Mouse (Mus musculus): ENCODE data around the gene Ipcef1.

Ipcef1 gene

DNA sequence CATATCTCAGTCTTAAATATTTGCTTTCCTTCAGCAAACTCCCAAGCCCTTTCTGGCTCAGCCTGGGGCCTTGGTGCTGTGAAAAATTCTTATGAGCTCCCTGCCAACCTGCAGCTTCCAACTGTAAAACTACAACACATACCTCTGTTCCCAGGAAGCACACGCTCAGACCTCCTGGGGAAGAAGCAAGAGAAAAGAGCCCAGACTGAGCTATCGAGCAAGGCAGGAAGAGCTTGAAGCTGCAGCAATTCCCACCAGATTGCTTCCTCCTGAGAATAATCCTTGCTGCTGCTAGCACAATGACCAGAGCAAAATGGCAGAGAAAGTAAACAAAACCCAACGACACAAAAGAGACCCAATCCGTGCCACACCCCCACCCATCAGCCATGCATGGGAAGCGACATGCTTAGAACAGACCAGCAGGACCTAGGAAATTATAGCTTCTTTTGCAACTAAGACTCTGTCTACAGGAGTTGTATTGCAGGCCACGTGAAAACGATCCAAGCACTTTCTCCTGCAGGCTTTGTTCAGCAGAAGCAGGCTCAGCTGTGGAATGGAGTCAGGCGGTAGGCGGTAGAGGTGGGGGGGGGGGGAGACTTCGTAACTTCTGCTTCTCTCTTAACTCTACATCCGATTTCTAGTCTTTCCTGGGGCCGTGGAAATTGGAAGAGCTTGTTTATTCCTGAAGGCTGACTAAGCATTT is at the start of gene Ipcef1:
Ipcef1 (minus strand) TSS at position 164 of the 703 bp plus-strand sequence.
- peak; percentile 25 for DNase-seq

GRCm38 (mm10) chr10:7077971-7078370 is 25.7 kb upstream of the Ipcef1 start:
- DNase-seq = no peak

- no peak for DNase-seq
These were observed 25.1 kb upstream of the Ipcef1 start for GRCm38 (mm10) chr10:7077389-7077808.

DNA sequence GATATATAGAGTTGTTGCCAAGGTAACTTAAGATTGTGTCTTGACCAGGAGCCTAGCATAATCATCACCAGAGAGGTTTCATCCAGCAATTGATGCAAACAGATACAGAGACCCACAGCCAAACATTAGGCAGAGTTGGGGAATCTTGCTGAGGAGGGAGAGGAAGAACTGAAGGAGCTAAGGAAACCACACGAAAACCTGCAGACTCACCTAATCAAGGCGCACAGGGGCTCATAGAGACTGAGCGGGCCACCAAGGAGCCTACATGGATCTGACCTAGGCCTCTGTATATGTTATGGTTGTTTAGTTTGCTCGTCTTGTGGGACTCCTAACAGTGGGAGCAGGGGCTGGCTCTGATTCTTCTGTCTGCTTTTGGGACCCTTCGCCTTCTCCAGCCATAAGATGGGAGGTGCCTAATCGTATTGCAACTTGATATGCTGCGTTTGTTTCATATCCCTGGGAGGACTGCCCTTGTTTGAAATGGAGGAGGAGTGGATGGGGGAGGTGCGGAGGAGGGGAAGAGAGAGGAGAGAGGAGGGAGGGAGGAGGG is 24.5 kb upstream of the Ipcef1 start:
- DNase-seq = peak; percentile 36

DNA sequence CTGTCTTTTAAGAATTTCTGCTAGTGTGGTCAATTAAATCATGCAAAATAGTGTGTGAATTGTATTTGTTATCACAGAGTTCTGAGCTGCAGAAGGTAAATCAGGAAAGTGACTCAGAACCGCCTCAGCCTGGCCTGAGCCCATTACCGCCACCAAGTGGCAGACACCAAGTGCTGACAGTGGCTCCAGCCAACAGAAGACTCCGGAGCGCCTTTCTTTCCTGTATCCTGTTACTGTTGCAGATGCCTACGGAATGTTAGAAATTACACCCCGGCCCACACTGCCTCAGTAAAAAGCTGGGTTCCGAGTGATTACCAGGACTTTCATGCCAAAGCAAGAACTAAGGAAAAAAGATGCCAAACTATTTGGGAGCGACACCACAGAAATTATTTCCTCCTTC is 23.9 kb upstream of the Ipcef1 start:
- DNase-seq = peak; percentile 85

GRCm38 (mm10) chr10:7075661-7076060 is 23.4 kb upstream of the Ipcef1 start:
- DNase-seq = no peak

GRCm38 (mm10) chr10:7074231-7074630 is 22.0 kb upstream of the Ipcef1 start:
- DNase-seq = no peak

DNA sequence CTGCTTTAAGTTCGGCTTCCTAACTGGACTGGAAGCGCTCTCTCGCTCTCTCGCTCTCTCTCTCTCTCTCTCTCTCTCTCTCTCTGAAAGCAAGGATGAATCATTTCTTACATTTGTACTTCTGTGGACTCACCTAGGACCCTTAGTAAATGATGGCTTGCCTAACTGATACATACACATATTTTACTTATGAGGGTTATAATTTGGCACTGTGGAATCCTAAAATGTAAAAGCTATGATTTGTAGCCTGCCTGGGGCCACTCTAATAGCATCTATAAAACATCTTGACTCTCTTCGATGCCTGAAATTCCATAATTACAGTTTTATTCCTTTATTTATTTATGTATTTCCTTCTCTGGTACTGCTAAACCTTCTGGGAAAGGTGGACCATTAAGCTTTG is 18.6 kb upstream of the Ipcef1 start:
- DNase-seq = no peak

DNA sequence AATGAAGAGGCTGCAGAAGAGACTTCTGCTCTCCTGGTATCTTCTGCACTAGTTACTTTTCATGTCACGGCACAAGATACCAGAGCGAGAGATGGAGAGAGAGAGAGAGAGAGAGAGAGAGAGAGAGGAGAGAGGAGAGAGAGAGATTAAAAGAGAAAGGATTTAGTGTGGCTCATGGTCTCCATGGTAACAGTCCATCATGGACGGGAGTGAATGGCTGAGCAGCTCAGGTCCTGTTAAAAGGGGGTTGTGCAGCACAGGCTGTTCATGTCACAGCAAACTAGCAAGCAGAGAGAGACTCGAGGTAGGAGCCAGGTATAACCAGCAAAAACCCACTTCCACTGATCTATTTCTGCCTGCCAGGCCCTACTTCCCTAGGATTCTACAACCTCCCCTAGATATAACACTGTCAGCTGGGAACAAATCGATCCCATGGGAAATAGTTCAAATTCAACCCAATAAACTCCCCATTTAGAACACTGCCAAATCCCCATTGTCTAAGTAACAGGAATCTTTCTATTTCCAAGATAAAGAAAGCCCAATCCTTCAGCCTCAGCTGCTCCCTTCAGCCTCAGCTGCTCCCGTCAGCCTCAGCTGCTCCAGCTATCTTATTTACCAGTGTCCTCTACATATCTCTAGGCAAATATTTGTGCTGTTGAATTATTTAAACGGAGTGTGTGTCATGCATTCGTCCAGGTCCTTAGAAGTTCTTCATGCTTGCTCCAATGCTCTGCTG is 18.0 kb upstream of the Ipcef1 start:
- no peak for DNase-seq

DNA sequence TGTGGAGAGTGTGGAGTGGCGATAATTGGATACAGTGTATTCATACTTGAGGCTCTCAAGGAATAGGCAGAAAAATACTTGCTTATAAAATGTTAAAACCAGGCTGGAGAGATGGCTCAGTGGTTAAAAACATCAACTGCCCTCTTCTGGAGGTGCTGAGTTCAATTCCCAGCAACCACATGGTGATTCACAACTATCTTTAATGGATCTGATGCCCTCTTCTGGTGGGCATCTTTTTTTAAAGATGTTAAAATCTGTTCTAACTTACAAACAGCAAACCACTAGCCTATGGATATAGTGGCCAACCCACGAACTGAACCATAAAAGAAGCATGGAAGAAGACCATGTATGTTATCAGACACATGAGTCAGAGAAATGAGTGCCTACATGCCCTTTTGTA is 16.8 kb upstream of the Ipcef1 start:
- no peak for DNase-seq

DNA sequence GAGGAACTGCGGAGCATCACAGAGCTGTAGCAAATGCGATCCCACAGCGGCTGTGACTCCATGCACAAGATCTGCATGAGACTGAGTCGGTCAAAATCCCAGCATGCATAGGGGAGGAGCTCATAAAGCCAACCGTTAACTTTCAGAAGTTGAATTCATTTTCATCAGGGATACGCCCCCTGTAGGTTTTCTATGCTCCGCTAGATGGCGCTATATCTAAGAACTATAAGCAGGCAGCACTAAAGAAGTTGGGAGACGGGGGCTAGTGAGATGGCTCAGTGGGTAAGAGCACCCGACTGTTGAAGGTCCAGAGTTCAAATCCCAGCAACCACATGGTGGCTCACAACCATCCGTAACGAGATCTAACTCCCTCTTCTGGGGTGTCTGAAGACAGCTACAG is 16.3 kb upstream of the Ipcef1 start:
- peak; percentile 41 for DNase-seq

GRCm38 (mm10) chr10:7063752-7064457 is 11.6 kb upstream of the Ipcef1 start:
- DNase-seq = no peak

DNA sequence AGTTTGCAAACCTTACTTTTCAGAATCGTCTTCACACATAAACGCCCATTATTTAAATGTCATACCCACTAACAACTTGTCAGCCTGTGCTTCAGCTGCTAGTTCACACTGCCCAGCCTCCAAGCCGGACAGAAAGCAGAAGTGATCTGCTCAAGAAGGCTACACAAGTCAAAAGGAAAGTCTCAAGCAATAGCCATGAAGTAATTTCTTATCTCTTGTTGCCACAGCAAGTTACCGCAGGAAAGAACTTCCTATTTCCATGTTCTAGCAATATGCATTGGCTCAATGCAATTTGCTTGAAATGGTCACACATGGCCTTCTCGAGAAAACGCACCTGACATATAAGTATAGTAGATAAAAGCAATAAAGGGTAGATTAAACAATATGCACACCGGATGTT is 10.7 kb upstream of the Ipcef1 start:
- no peak for DNase-seq

DNA sequence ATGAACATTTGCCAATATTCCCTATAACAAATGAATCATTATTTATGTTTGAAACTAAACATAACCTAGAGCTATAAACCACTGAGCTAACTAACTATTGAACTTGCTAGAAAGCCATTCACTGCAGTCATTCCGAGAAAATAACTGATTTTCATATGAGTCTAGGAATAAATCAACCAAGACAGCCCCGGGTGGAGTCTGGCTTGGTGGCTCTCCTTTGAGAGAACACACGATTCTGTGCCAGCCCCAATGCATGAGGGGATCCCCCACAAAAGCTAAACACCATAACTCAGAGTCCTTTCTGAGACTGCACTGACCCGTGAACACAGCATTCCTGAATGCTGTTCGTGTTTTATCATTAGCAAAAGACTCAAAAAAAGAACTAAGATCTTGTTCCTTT is 8.0 kb upstream of the Ipcef1 start:
- DNase-seq = no peak

DNA sequence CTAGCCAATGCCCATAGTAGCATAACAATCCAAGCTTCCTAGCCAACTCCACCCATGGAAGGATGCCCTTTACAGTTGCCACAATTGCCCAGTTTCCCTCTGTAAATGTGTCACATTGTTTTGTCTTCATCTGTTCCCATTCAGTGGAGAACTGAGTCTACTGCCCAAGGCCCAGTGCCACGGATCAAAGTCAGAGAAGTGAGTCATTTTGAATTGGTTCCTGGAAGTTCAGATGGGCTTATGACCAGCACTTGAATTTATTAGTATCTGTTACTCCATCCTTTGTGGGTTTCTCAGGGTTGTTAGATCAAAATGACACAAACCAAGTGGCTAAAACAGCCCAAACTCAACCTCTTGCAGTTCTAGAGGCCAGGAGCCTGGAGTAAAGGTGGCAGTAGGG is 5.3 kb upstream of the Ipcef1 start:
- DNase-seq = no peak

GRCm38 (mm10) chr10:7054560-7055205 is 2.4 kb upstream of the Ipcef1 start:
- DNase-seq = no peak

DNA sequence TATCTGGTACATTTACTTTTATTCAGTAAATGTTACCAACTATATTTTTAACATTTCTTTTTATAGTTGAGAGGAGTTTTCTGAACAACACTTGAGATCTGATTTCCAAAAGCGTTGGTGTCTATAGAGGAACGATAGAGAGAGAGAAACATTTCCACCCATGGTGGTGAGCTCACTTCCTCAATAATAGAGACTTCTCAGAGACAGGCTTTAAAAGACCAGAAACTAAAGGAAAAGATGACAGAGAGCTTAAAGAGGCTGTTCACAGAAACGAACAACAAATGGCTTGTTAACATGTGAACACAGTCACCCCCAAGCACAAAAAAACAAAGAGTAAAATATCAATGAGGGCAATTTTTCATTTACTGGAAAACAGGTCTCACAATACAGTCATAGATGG is 2.4 kb downstream of the Ipcef1 start:
- DNase-seq = no peak

DNA sequence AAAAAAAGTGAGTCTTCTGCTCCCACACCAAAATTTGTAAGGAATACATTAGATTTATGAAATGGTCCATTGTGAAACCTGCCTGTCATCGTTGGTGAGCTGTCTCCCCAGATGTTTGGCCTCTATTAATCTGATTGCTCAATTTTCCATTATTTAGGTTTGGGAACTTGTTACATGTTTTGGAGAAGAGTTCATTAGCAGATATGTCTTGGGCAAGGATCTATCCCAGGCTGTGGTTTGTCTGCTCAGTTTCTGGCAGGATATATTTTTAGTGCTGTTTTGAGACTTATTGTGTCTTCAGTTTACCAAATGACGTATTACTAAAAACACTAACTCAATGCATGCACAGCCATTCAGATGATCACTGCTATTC is 4.4 kb downstream of the Ipcef1 start:
- DNase-seq = no peak

DNA sequence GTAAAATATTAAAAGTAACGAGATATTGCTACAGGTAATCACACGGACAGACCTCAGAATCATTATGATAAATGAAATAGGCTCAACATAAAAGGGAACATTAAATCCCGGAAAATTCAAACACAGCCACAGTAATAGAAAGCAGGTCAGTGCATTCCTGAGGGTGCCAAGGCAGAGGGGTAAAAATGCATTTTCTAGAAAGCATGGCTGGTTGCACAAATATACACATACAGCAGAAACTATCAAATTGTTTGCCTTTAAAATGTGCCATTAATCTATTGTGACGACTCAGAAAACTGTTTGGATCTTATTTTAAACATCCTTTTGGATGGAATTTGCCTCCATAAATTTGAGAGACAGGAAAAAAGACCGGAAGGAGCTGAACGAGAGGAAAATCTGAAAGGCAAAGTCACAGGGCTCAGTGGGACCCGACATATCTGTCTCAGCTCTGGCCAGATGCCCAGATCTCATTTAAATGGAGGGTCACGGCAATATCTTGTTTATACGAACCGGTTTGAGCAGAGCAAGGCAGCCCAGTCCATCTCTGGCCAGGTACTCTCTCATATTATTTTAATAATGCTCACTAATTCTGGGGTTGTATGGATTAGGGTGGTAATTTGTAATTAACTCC is 4.9 kb downstream of the Ipcef1 start:
- peak; percentile 57 for DNase-seq

DNA sequence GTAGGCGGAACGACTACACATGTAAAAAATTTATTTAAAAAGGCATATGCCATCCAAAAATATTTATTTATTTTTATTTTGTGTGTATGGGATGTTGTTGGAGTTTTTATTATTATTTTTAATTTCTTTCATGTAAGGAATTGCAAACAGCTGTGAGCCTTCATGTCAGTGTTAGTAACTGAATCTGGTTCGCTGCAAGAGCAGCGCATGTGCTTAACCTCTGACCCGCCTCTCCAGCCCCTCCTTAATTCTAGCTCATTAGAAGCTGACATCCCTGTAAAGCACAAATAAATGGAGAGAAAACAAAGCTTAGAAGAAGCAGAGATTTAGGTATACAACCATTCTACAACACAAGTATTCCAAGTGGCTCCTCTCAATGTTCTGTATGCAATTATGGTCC is 8.4 kb downstream of the Ipcef1 start:
- no peak for DNase-seq

DNA sequence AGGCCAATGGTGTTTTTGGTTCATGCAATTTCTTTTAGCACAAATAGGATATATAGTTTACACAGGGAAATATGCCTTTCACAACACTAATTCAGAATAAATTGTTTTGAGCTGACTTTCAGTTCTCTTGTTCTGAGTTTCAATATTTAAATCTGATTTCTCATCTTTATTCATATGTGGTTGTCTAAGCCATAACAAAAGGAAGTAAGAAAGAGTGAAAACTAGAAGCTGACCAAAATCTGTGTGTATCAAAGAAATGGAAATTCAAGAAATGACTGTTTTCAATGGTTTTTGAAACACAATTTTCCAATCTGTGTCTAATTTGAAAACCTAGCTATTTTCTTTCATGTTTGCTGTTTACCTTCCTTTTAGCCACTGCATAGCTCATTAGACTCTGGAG is 11.2 kb downstream of the Ipcef1 start:
- no peak for DNase-seq

- no peak for DNase-seq
These were observed 15.1 kb downstream of the Ipcef1 start for GRCm38 (mm10) chr10:7037194-7037593.

GRCm38 (mm10) chr10:7035547-7035946 is 16.7 kb downstream of the Ipcef1 start:
- no peak for DNase-seq

Data from lung, postnatal 10 days (tissue).